Mouse (Mus musculus) 3T3-L1 (cell line): ENCODE measurements around the gene Gnb5.
"Not testable (repeated sequence)": the region's sequence is repeated elsewhere in the genome, so short reads cannot be mapped to it uniquely, and the experiment has no call there.

Source experiments
- DNase-seq: peaks from one replicate; pipeline ENCODE4 v3.0.0-alpha.2; 2015; ENCODE audit warnings: low read depth, low spot score

Gene Gnb5

GRCm38 (mm10) chr9:75357087-75357654 lies 51.1 kb downstream of the Gnb5 start:
- DNase-seq, result no peak

- peak; percentile 78 for DNase-seq
Measured at GRCm38 (mm10) chr9:75361699-75362098, 55.6 kb downstream of the Gnb5 start.

GRCm38 (mm10) chr9:75362201-75362600 lies 56.1 kb downstream of the Gnb5 start:
- DNase-seq, result no peak

GRCm38 (mm10) chr9:75363001-75363400 lies 56.9 kb downstream of the Gnb5 start:
- no peak for DNase-seq

- not testable (repeated sequence) for DNase-seq
Measured at GRCm38 (mm10) chr9:75363702-75364101, 57.6 kb downstream of the Gnb5 start.

- DNase-seq, result no peak
Measured at GRCm38 (mm10) chr9:75365195-75365594, 59.1 kb downstream of the Gnb5 start.

- DNase-seq, result no peak
Measured at GRCm38 (mm10) chr9:75366191-75366590, 60.1 kb downstream of the Gnb5 start.

GRCm38 (mm10) chr9:75368779-75369178 lies 62.7 kb downstream of the Gnb5 start:
- no peak for DNase-seq

- no peak for DNase-seq
Measured at GRCm38 (mm10) chr9:75375606-75376005, 69.5 kb downstream of the Gnb5 start.

- DNase-seq, result no peak
Measured at GRCm38 (mm10) chr9:75376428-75376827, 70.3 kb downstream of the Gnb5 start.

GRCm38 (mm10) chr9:75378774-75379173 lies 72.7 kb downstream of the Gnb5 start:
- no peak for DNase-seq

- no peak for DNase-seq
Measured at GRCm38 (mm10) chr9:75382825-75383224, 76.7 kb downstream of the Gnb5 start.

- DNase-seq, result no peak
Measured at GRCm38 (mm10) chr9:75383785-75384184, 77.7 kb downstream of the Gnb5 start.

GRCm38 (mm10) chr9:75384337-75384962 lies 78.4 kb downstream of the Gnb5 start:
- no peak for DNase-seq

- DNase-seq, result no peak
Measured at GRCm38 (mm10) chr9:75385218-75385974, 79.3 kb downstream of the Gnb5 start.

GRCm38 (mm10) chr9:75393251-75393650 lies 87.2 kb downstream of the Gnb5 start:
- DNase-seq, result no peak
